9 mouse cellular contexts compared by ENCODE assay signal in the genomic region with DNA sequence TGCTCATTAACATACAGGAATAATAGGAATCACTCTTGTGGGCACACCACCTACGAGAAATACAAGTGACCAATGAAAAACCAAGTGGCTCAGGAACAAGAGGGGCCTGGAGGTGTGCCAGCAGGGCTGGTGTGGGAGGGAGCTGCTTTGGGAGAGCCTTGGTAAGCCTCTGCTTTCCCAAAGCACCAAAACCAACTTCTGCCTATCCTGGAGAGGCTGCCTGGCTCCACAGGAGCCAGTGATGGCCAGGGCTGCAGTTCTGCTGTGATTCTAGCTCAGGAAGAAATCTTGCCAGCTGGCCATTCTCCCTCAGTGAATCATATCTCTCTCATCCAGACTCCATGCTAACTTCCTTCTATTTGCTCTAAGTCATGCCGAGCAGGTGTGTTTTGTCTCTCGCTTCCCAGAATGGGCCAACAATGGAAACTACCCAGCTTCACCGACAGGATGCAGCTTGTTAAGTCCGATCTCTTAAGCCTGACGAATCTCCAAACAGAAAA. TPM values are rescaled to one million over a fixed set of nuclear protein-coding genes. Genes with fewer than 3 reads are reported as not detected.
A peak's percentile ranks its signal among the peaks of the same experiment; 100 is the strongest.
DNase-seq lines count a peak whose midpoint lies in the region; ATAC-seq lines count a peak whose summit lies in the region.
"Had no signal": no experiment of that assay in that cellular context is flagged by ENCODE, and none has a peak within 500 bp of the region (broad histone marks: within the 10 kb centered on the region; RNA-seq: fewer than 3 reads in every experiment).

No protein-coding gene starts in this region.

- H3K9ac ChIP-seq in midbrain, embryonic 13.5 days (replicated peaks), result no peak overlapping the region

- peaks cover 24% of the 10 kb centered on the region for H3K4me1 ChIP-seq in midbrain, embryonic 13.5 days (replicated peaks)

- peak; percentile 43 for DNase-seq in retina, postnatal 1 day
- no peak for DNase-seq in retina, embryonic 14.5 days (ENCODE audit: low spot score)
- peak; percentile 37 to 43 for DNase-seq in frontal cortex, postnatal 10 days (ENCODE audit: low spot score in 2 of 2)
- DNase-seq in heart, postnatal 36 days, result peak; percentile 65 to 75
- peak; percentile 70 to 71 for DNase-seq in layer of hippocampus, postnatal 10 days (ENCODE audit: low spot score in 2 of 2)
- peak; percentile 43 for DNase-seq in testis, postnatal 14 days (ENCODE audit: low spot score)
- no peak for DNase-seq in MN1 (ENCODE audit: low spot score)

- H3K4me3 ChIP-seq in midbrain, embryonic 13.5 days (replicated peaks), result no peak overlapping the region

- H3K4me2 ChIP-seq in midbrain, embryonic 13.5 days (replicated peaks), result no peak overlapping the region

- peaks cover 55% of the 10 kb centered on the region for H3K36me3 ChIP-seq in midbrain, embryonic 13.5 days
- H3K36me3 ChIP-seq: G1E had no signal

- ATAC-seq in midbrain, embryonic 13.5 days, result peak; percentile 69

- 42% methylated on average over 6 of the region's 6 CpGs for WGBS in midbrain, embryonic 13.5 days

- intact Hi-C loops in heart, postnatal 36 days (cut with DNase I), result no loop called here

- H3K27ac ChIP-seq in midbrain, embryonic 13.5 days, result peak overlapping the region; percentile 79

- H3K9me3 ChIP-seq in midbrain, embryonic 13.5 days, result no peaks in the 10 kb centered on the region
- H3K9me3 ChIP-seq: G1E had no signal

- H3K27me3 ChIP-seq in midbrain, embryonic 13.5 days, result no peaks in the 10 kb centered on the region

RNA-seq across cellular contexts. Expression of a gene that starts 49.2 kb away (rescaled TPM):
- 10 to 100 TPM; 16.2 to 18.0 TPM for total RNA-seq in heart, postnatal 36 days (2021)
- 10 to 100 TPM; 29.0 to 33.2 TPM for total RNA-seq in layer of hippocampus, postnatal 10 days (2021)
- polyA plus RNA-seq in midbrain, embryonic 13.5 days (2015; fragmentation: Nextera tagmentation; extraction: Ambion mirVana), result 63.2 and 64.6 TPM in 2 replicates

RNA-seq across cellular contexts. Expression of a gene that starts 55.4 kb away (rescaled TPM):
- 10 to 100 TPM; 36.1 to 42.9 TPM for total RNA-seq in heart, postnatal 36 days (2021)
- total RNA-seq in layer of hippocampus, postnatal 10 days (2021), result 10 to 100 TPM; 16.9 to 17.7 TPM
- polyA plus RNA-seq in midbrain, embryonic 13.5 days (2015; fragmentation: Nextera tagmentation; extraction: Ambion mirVana), result 17.2 and 18.1 TPM in 2 replicates

Comparison
In these comparisons a context has a peak if more than half of its experiments do, and no peak if none do; other contexts are left out.
1. DNase-seq: peak in retina, postnatal 1 day (single experiment), frontal cortex, postnatal 10 days (2 of 2), heart, postnatal 36 days (2 of 2), layer of hippocampus, postnatal 10 days (2 of 2) and testis, postnatal 14 days (single experiment); none in retina, embryonic 14.5 days (single experiment) and MN1 (single experiment).